Mouse (Mus musculus) heart, adult 2 months (tissue): ENCODE measurements at regions not wholly inside any gene's neighbourhood (a gene's known extent, or its start where the extent isn't known, plus 50 kb on each side); places are given as distances from the start of the nearest gene placed in this dataset.

Experiments used
- DNase-seq, 2 experiments: peaks; one replicate each; pipeline ENCODE4 v3.0.0; 2021
- H3K27ac ChIP-seq: fragments of 200-600 bp; 2 replicates; pipeline ENCODE4 v1.8.1; 2022
- H3K27me3 ChIP-seq: fragments of 200-500 bp; 2 replicates; pipeline ENCODE4 v1.6.1; 2012; ENCODE audit warnings: mild to moderate bottlenecking, low read length, inconsistent platforms, mixed read lengths; ENCODE audit not compliant: control insufficient read depth, insufficient read depth
- H3K36me3 ChIP-seq: fragments of 200-500 bp; 2 replicates; pipeline ENCODE4 v1.6.1; 2012; ENCODE audit warnings: low read length, inconsistent platforms; ENCODE audit not compliant: control insufficient read depth, insufficient read depth
- H3K4me1 ChIP-seq: fragments of 200-500 bp; 2 replicates; pipeline ENCODE4 v1.6.1; 2011; ENCODE audit warnings: low read length; ENCODE audit not compliant: control insufficient read depth, insufficient read depth
- H3K4me3 ChIP-seq: fragments of 200-600 bp; 2 replicates; pipeline ENCODE4 v1.8.1; 2022
- H3K79me2 ChIP-seq: fragments of 200-500 bp; replicated peaks from 2 replicates; pipeline ENCODE4 v1.6.1; 2012; ENCODE audit warnings: mild to moderate bottlenecking, inconsistent platforms, low read length, moderate library complexity, mixed read lengths; ENCODE audit not compliant: control insufficient read depth, insufficient read depth
- H3K9ac ChIP-seq: fragments of 200-500 bp; 2 replicates; pipeline ENCODE4 v1.6.1; 2012; ENCODE audit warnings: low read depth, mild to moderate bottlenecking, control low read depth, inconsistent platforms, low read length, mixed read lengths
- CTCF ChIP-seq: fragments of 200-600 bp; IDR thresholded peaks from 2 replicates; pipeline ENCODE4 v1.8.1; 2022; ENCODE audit warnings: antibody characterized with exemption, mild to moderate bottlenecking, moderate library complexity
- EP300 ChIP-seq: fragments of 200-500 bp; IDR thresholded peaks from 2 replicates; pipeline ENCODE4 v1.6.1; 2011; ENCODE audit warnings: low read depth, low read length, control low read depth; ENCODE audit not compliant: insufficient read depth
- POLR2A ChIP-seq: fragments of 200-500 bp; IDR thresholded peaks from 2 replicates; pipeline ENCODE4 v1.6.1; 2011; ENCODE audit warnings: mild to moderate bottlenecking, low read depth, low read length, control low read depth; ENCODE audit not compliant: insufficient read depth
- WGBS: fragments of 180-500 bp; shearing (Covaris S2); methylation state at CpG from one replicate; pipeline ENCODE4 v1.1.7; 2018; 5-methylcytosine and 5-hydroxymethylcytosine counted together
- intact Hi-C: fragments of 180-260 bp; cut with DNase I; formaldehyde crosslinking; loops from one replicate; pipeline ENCODE4 v1.15.1; 2025

GRCm38 (mm10) chr3:143978703-143979102, 226.3 kb downstream of the Lmo4 start:
- WGBS = 91% methylated on average over 2 of the region's 2 CpGs
- intact Hi-C loops = no loop called here

GRCm38 (mm10) chr3:143977886-143978447, 227.1 kb downstream of the Lmo4 start:
- Histone ChIP-seq H3K27me3 (no peaks in the 10 kb centered on the region), H3K36me3 (no peaks in the 10 kb centered on the region), H3K27ac (no peak overlapping the region), H3K9ac (no peak overlapping the region), H3K4me3 (no peak overlapping the region), H3K4me1 (no peaks in the 10 kb centered on the region), H3K79me2 (no peaks in the 10 kb centered on the region)
- WGBS = 87% methylated on average over 7 of the region's 7 CpGs
- intact Hi-C loops = no loop called here
- DNase-seq = no peak
- TF ChIP-seq EP300 = no peak
- TF ChIP-seq POLR2A = no peak
- TF ChIP-seq CTCF = no peak

More at GRCm38 (mm10) chr3:143978703-143979102, 226.3 kb downstream of the Lmo4 start:
- Histone ChIP-seq H3K27me3 (no peaks in the 10 kb centered on the region), H3K79me2 (no peaks in the 10 kb centered on the region), H3K4me1 (no peaks in the 10 kb centered on the region), H3K4me3 (no peak overlapping the region), H3K27ac (no peak overlapping the region), H3K9ac (no peak overlapping the region), H3K36me3 (no peaks in the 10 kb centered on the region)
- no peak for DNase-seq
- TF ChIP-seq CTCF (no peak), POLR2A (no peak), EP300 (no peak)

- no peaks in the 10 kb centered on the region for H3K36me3 ChIP-seq
- WGBS = 65% methylated on average over 9 of the region's 9 CpGs
- no peak overlapping the region for H3K27ac ChIP-seq
- no peak overlapping the region for H3K9ac ChIP-seq
- H3K4me3 ChIP-seq = no peak overlapping the region
- TF ChIP-seq EP300 (no peak), CTCF (no peak), POLR2A (no peak)
- H3K4me1 ChIP-seq = no peaks in the 10 kb centered on the region
- DNase-seq = no peak
- intact Hi-C loops = no loop called here
- no peaks in the 10 kb centered on the region for H3K79me2 ChIP-seq
- no peaks in the 10 kb centered on the region for H3K27me3 ChIP-seq
Measured at GRCm38 (mm10) chr3:143973582-143973981, 231.4 kb downstream of the Lmo4 start.

GRCm38 (mm10) chr3:143972351-143972750, 232.7 kb downstream of the Lmo4 start:
- Histone ChIP-seq H3K4me3 (no peak overlapping the region), H3K4me1 (no peaks in the 10 kb centered on the region), H3K27me3 (no peaks in the 10 kb centered on the region), H3K36me3 (no peaks in the 10 kb centered on the region), H3K79me2 (no peaks in the 10 kb centered on the region), H3K9ac (no peak overlapping the region), H3K27ac (no peak overlapping the region)
- intact Hi-C loops = no loop called here
- TF ChIP-seq EP300 (no peak), POLR2A (no peak), CTCF (no peak)
- DNase-seq = no peak

DNA sequence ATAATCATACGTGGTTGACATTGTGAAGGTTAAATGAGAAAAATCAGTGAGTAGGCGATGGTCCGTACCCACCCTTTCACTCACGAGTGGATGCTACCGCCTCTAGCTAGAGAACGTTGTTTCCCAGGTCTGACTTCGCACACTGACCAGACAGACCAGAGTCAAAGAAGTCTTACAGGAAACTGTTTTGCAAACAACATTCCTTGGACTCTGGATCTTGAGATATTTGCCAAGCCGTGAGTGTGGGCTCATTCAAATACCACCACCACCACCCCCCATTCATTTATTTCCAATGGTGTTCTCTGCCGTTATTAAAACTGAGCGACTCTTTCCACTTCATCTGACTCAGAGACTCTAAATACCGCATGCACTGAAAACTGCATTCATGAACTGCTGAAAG, 234.2 kb downstream of the Lmo4 start:
- no peak overlapping the region for H3K4me3 ChIP-seq
- intact Hi-C loops = no loop called here
- no peak overlapping the region for H3K9ac ChIP-seq
- WGBS = 85% methylated on average over 11 of the region's 11 CpGs
- TF ChIP-seq CTCF (no peak), POLR2A (no peak)
- H3K79me2 ChIP-seq = no peaks in the 10 kb centered on the region
- no peaks in the 10 kb centered on the region for H3K27me3 ChIP-seq
- no peaks in the 10 kb centered on the region for H3K4me1 ChIP-seq
- H3K36me3 ChIP-seq = no peaks in the 10 kb centered on the region
- H3K27ac ChIP-seq = no peak overlapping the region
- DNase-seq = no peak

DNA sequence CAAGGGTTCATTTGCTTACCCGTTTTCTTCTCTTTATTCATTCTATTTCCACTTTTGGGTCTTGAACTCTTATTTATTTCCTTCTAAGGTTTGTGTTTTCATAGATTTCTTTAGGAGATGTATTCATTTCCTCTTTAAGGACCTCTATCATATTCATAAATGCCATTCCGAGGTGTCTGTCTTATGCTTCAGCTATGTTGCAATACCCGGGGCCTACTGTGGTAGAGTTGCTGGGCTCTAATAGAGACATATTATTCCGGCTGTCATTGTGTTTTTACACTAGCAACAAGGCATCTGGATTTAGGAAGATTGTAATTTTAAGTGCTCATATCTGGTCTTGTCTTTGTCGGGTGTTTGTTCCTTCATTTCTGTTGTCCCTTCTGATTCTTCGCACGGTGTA, 249.5 kb downstream of the Lmo4 start:
- Histone ChIP-seq H3K4me3 (no peak overlapping the region), H3K79me2 (no peaks in the 10 kb centered on the region), H3K36me3 (no peaks in the 10 kb centered on the region), H3K9ac (no peak overlapping the region), H3K4me1 (no peaks in the 10 kb centered on the region), H3K27me3 (no peaks in the 10 kb centered on the region), H3K27ac (no peak overlapping the region)
- WGBS = 84% methylated on average over 7 of the region's 7 CpGs
- no peak for TF ChIP-seq EP300
- no peak for TF ChIP-seq POLR2A
- no peak for TF ChIP-seq CTCF
- intact Hi-C loops = no loop called here
- DNase-seq = no peak

DNA sequence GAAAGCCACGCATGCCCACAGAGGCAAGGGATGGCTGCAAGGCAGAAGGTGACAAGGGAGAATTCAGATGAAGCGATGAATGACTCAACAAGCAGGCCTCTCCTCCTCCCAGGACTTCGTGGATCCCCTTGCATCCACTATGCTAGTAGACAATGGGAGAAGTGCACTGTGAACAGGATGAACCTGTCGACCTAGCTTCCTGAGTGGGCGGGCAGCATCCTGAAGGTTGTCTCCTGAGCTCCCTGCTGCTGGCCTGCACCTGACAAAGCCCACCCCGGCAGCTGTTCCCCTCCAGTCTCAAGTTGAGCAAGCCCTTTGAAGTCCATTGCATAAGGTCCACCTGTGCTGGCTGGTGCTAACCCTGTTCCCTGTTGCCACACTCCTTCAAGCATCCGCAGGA, 250.2 kb downstream of the Lmo4 start:
- intact Hi-C loops = no loop called here
- no peaks in the 10 kb centered on the region for H3K36me3 ChIP-seq
- H3K4me3 ChIP-seq = no peak overlapping the region
- TF ChIP-seq EP300 (no peak), POLR2A (no peak), CTCF (no peak)
- H3K79me2 ChIP-seq = no peaks in the 10 kb centered on the region
- no peak overlapping the region for H3K9ac ChIP-seq
- no peaks in the 10 kb centered on the region for H3K27me3 ChIP-seq
- H3K27ac ChIP-seq = no peak overlapping the region
- no peak for DNase-seq
- 69% methylated on average over 7 of the region's 7 CpGs for WGBS
- no peaks in the 10 kb centered on the region for H3K4me1 ChIP-seq
